ENCODE assay signal across 9 mouse cellular contexts in the genomic region with DNA sequence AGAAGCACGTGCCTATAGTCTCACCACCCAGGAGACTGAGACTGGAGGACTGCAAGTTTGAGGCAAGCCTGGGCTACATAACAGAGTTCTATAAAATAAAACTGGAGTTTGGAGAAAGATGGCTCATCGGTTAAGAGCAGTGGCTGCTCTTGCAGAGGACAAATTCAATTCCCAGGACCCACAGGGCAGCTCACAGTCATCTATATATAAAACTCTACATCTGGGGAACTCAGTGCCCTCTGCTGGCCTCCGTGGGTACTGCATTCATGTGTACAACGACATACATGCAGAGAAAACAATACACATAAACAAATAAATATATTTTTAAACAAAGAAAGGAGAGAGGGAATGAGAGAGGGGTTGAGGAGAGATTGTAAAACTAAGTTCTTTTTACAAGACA.
DNase-seq lines count a peak whose midpoint lies in the region; ATAC-seq and TF ChIP-seq lines count a peak whose summit lies in the region.
"Had no signal": no experiment of that assay in that cellular context is flagged by ENCODE, and none has a peak within 500 bp of the region (broad histone marks: within the 10 kb centered on the region; RNA-seq: fewer than 3 reads in every experiment).

No protein-coding gene starts in this region.

- no peaks in the 10 kb centered on the region for H3K36me3 ChIP-seq in heart, postnatal 0 days (replicated peaks; ENCODE audit: control insufficient read depth, insufficient read depth, low read length)
- no peaks in the 10 kb centered on the region for H3K36me3 ChIP-seq in heart, embryonic 10.5 days
- H3K36me3 ChIP-seq in spleen, adult 2 months (ENCODE audit: control insufficient read depth, insufficient read depth, low read length), result no peaks in the 10 kb centered on the region
- H3K36me3 ChIP-seq: embryonic facial prominence, embryonic 15.5 days had no signal

- no peaks in the 10 kb centered on the region for H3K9me3 ChIP-seq in heart, postnatal 0 days (replicated peaks; ENCODE audit: control insufficient read depth, low read length)
- H3K9me3 ChIP-seq in heart, embryonic 10.5 days, result no peaks in the 10 kb centered on the region
- H3K9me3 ChIP-seq: embryonic facial prominence, embryonic 15.5 days had no signal

- no peak for TF ChIP-seq EP300 in heart, postnatal 0 days (IDR thresholded peaks at IDR 0.05; ENCODE audit: low read depth)

- DNase-seq in heart, postnatal 0 days (ENCODE audit: low spot score), result no peak
- no peak for DNase-seq in heart, embryonic 10.5 days (ENCODE audit: low spot score)
- DNase-seq in spleen, adult 12 weeks (ENCODE audit: low spot score), result peak; percentile 17
- no peak for DNase-seq in spleen, postnatal 36 days (ENCODE audit: low spot score in 2 of 2)
- peak; percentile 22 for DNase-seq in cerebellum, adult 9-10 months
- peak; percentile 69 to 73 for DNase-seq in kidney, postnatal 4 days
- DNase-seq in spleen, adult 2 months (ENCODE audit: low read depth in 1 of 2, low spot score in 2 of 2), result peak in 1 of 2 experiments; percentile 27
- no peak for DNase-seq in frontal cortex, postnatal 14 days (ENCODE audit: low spot score in 2 of 2)

- 34% methylated on average over 4 of the region's 4 CpGs for WGBS in heart, postnatal 0 days
- WGBS in heart, embryonic 10.5 days, result 40% methylated on average over 4 of the region's 4 CpGs
- 41% methylated on average over 4 of the region's 4 CpGs for WGBS in spleen, adult 2 months

- no peak overlapping the region for H3K9ac ChIP-seq in heart, postnatal 0 days (replicated peaks; ENCODE audit: low read depth, low read length)
- H3K9ac ChIP-seq: embryonic facial prominence, embryonic 15.5 days had no signal

- no peaks in the 10 kb centered on the region for H3K27me3 ChIP-seq in heart, postnatal 0 days (ENCODE audit: control insufficient read depth, insufficient read depth, low read length)
- no peaks in the 10 kb centered on the region for H3K27me3 ChIP-seq in heart, embryonic 10.5 days (ENCODE audit: insufficient read depth, poor library complexity, severe bottlenecking)
- no peaks in the 10 kb centered on the region for H3K27me3 ChIP-seq in spleen, adult 2 months (ENCODE audit: control insufficient read depth, insufficient read depth, low read length)

- no peak overlapping the region for H3K27ac ChIP-seq in heart, postnatal 0 days (ENCODE audit: low read depth)
- no peak overlapping the region for H3K27ac ChIP-seq in heart, embryonic 10.5 days
- no peak overlapping the region for H3K27ac ChIP-seq in spleen, adult 2 months (ENCODE audit: insufficient read depth, low read length)
- H3K27ac ChIP-seq: embryonic facial prominence, embryonic 15.5 days had no signal

- no peak overlapping the region for H3K4me3 ChIP-seq in heart, postnatal 0 days (ENCODE audit: low read depth, low read length)
- no peak overlapping the region for H3K4me3 ChIP-seq in heart, embryonic 10.5 days
- no peak overlapping the region for H3K4me3 ChIP-seq in spleen, adult 2 months (ENCODE audit: extremely low read depth, insufficient read depth, insufficient read length)
- H3K4me3 ChIP-seq: embryonic facial prominence, embryonic 15.5 days had no signal

- TF ChIP-seq CTCF in heart, postnatal 0 days (IDR thresholded peaks at IDR 0.05; ENCODE audit: low read depth), result peak; percentile 62
- TF ChIP-seq CTCF in spleen, adult 2 months (IDR thresholded peaks at IDR 0.05; ENCODE audit: extremely low read depth, insufficient read depth, insufficient read length, insufficient replicate concordance), result peak; percentile 29; the same call in 1 of the 2 replicates

- ATAC-seq in heart, postnatal 0 days (ENCODE audit: insufficient read depth, low read depth), result no peak

- no peak overlapping the region for H3K4me2 ChIP-seq in heart, postnatal 0 days (ENCODE audit: low read depth, low read length)
- H3K4me2 ChIP-seq: embryonic facial prominence, embryonic 15.5 days had no signal

- H3K4me1 ChIP-seq in heart, postnatal 0 days (ENCODE audit: control insufficient read depth, insufficient read depth), result peaks cover 16% of the 10 kb centered on the region
- H3K4me1 ChIP-seq in heart, embryonic 10.5 days, result peaks cover 16% of the 10 kb centered on the region
- no peaks in the 10 kb centered on the region for H3K4me1 ChIP-seq in spleen, adult 2 months (ENCODE audit: control insufficient read depth, insufficient read depth, insufficient read length)

- TF ChIP-seq POLR2A in spleen, adult 2 months (IDR thresholded peaks at IDR 0.05; ENCODE audit: low read depth, low read length), result no peak

Comparison
In these comparisons a context has a peak if more than half of its experiments do, and no peak if none do; other contexts are left out.
1. DNase-seq: peak in spleen, adult 12 weeks (single experiment), cerebellum, adult 9-10 months (single experiment) and kidney, postnatal 4 days (2 of 2); none in heart, postnatal 0 days (single experiment), heart, embryonic 10.5 days (single experiment), spleen, postnatal 36 days (0 of 2) and frontal cortex, postnatal 14 days (0 of 2).